Mouse (Mus musculus) kidney, postnatal 36 days (tissue): ENCODE measurements around the gene Camk2d.

Source experiments
- DNase-seq, 2 experiments: peaks; one replicate each; pipeline ENCODE4 v3.0.0; 2021 to 2022; ENCODE audit warnings: mixed read lengths in 2 of 2

The Camk2d gene

GRCm38 (mm10) chr3:126612748-126613509 lies 16.8 kb downstream of the Camk2d start:
- no peak for DNase-seq

- peak in 1 of 2 experiments; percentile 29 for DNase-seq
These were observed 17.5 kb downstream of the Camk2d start for GRCm38 (mm10) chr3:126613510-126614128.

DNA sequence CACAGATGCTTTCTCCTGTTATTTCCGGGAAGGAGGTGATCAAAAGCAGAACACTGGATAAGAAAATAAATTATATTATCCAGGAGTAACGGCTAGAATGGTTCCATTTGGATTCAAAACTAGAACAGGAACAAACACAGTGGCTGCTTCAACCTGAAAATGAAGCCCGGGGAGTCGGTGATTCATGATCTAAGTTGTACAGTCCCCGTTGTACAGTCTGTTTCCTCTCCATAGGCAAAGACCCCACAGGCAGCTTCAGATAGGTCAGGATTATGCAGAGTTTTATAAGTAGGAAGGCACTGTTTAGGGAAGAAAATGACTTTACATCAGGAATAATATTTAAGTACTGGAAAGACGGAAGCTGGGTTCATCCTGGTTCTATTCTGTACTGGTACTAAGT lies 19.2 kb downstream of the Camk2d start:
- DNase-seq = no peak

GRCm38 (mm10) chr3:126620152-126620551 lies 24.1 kb downstream of the Camk2d start:
- no peak for DNase-seq

GRCm38 (mm10) chr3:126622509-126622908 lies 26.4 kb downstream of the Camk2d start:
- no peak for DNase-seq

GRCm38 (mm10) chr3:126624994-126625763 lies 29.1 kb downstream of the Camk2d start:
- DNase-seq = no peak

DNA sequence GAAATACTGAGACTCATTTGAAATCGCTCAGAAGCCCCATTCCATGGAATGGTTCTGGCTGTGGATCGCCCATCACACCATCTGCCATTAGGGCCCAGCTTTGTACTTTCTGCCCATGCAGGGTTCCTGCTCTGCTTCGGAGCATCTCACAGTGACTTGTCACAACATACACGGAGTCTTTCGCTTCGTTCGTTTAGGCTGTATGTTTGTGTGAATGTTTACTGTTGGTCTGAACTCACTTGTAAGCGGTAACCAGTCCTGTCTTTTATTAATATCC lies 29.6 kb downstream of the Camk2d start:
- DNase-seq = no peak

- no peak for DNase-seq
These were observed 31.9 kb downstream of the Camk2d start for GRCm38 (mm10) chr3:126627968-126628367.

- DNase-seq = no peak
These were observed 32.3 kb downstream of the Camk2d start for GRCm38 (mm10) chr3:126628380-126628779.

DNA sequence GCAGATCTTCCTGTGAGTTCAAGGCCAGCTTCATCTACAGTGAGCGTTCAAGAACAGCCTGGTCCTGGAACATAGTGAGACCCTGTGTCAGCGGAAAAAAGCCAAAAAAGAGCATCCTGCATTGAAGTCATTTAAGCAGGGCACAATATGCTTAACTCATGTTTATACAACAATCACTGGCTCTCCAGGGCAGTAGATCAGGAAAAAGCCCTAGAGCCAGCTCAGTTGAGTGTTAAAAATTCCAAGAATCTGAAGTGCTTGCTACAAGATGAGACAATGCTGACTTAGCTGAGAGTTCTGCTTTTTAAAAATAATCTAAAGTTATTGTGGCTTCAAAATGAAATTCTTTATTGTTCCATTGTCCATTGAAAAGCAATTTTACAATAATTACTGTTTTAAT lies 32.9 kb downstream of the Camk2d start:
- no peak for DNase-seq

DNA sequence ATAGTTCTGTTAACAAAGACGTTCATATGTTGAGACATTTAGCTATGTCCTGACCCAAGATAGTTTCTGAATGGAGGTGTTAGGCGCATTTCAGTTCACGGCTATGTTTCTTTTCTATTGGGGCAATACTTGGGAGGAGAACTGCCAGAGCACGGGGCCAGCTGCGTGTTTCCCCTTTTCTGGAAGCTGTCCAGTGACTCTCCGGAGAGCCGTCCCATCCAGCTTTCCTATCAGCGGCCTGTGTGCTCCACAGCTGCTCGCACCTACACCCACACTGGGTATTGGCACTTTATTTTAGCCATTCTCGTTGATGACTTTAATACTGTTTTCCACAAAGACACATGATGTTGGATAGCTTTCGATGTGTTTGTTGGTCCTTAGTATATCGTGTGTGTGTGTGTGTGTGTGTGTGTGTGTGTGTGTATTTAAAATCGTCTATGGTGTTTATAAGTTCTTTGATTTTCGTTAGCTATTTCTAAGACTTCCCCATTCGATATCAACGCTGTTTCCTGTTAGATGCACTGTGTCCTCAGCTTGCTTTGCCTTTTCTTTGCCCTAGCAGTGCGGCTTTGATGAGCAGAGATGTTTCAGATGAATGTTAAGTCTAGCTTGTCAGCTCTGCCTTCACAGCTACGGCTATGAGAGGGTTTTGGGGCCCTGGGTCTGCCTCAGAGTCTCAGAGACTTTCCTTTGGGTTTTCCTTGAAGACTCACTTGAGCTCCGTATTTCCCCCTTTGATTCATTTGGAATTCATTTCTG lies 34.2 kb downstream of the Camk2d start:
- no peak for DNase-seq

- DNase-seq = no peak
These were observed 35.5 kb downstream of the Camk2d start for GRCm38 (mm10) chr3:126631583-126631982.

GRCm38 (mm10) chr3:126632580-126632979 lies 36.5 kb downstream of the Camk2d start:
- DNase-seq = no peak

GRCm38 (mm10) chr3:126634171-126634570 lies 38.1 kb downstream of the Camk2d start:
- no peak for DNase-seq

DNA sequence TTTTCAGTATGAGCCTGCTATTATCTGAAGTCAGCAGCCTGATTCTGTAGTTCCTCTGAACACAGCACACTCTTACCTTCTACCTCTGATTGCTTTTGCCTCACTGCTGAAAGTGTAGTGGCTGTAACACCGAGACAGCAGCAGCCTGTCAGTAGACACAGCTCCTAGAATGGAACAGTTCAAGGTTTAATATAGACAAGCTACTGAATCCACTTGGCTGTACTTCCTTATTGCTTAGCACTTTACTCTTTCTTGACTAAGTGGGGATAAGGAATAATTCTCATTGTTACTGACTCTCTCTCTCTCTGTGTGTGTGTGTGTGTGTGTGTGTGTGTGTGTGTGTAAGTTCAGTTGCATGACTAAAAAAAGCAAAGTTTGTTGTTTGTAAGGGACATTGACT lies 42.2 kb downstream of the Camk2d start:
- DNase-seq = no peak

- no peak for DNase-seq
These were observed 43.0 kb downstream of the Camk2d start for GRCm38 (mm10) chr3:126639098-126639513.

DNA sequence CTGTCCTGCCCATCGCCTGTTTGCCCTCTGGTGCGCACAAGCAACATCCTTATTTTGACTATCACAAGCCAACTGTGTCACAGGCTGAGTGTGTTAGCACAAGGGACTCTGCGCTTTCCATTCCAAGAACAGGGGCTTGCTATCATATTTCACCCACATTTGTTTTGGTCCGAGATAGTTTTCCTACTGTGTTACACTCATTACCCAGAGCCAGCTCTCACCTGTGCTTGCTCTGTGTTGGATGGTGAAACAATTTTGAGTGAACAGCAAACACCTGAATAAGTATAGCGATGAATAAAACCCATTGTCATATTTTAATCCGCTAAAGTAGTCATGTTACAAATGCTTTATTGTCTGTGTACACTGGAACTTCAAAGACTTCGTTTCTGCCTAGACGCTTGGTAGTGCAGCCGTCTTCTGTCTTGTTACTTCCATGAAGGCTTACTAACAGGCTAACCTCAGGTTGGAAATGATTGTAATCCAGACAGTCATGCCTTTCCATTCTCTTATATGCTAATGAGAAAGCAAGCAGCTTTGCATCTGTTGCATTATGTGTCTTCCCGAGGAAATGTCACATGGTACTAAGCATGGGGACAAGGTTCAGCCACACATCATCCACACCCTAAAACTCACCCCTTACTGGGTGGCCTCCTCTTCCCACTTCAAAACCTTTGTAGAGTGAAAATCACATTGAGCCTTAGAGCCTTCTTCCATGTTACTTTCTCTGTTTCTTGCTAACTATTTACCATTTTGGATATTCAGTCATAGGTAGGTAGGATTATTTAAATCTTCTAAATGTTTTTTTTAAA lies 44.5 kb downstream of the Camk2d start:
- DNase-seq = no peak

DNA sequence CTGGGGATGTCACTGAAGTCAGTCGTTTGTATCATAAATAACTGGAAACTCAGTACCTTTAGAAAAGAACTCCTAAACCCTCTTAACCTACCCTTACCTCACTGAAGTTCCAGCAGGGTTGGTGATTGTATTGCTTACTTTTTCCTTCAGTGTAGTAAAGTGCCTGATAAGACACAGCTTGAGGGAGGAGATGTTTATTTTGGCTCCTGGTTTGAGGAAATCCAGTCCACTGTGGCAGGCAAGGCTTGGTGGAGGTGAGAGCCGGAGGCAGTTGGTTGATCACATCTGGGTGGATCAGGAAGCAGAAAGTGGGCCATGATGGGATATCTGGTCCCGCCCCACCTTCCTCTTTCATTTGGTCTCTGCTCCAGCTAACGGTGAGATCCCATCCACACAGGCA lies 45.3 kb downstream of the Camk2d start:
- DNase-seq = no peak

DNA sequence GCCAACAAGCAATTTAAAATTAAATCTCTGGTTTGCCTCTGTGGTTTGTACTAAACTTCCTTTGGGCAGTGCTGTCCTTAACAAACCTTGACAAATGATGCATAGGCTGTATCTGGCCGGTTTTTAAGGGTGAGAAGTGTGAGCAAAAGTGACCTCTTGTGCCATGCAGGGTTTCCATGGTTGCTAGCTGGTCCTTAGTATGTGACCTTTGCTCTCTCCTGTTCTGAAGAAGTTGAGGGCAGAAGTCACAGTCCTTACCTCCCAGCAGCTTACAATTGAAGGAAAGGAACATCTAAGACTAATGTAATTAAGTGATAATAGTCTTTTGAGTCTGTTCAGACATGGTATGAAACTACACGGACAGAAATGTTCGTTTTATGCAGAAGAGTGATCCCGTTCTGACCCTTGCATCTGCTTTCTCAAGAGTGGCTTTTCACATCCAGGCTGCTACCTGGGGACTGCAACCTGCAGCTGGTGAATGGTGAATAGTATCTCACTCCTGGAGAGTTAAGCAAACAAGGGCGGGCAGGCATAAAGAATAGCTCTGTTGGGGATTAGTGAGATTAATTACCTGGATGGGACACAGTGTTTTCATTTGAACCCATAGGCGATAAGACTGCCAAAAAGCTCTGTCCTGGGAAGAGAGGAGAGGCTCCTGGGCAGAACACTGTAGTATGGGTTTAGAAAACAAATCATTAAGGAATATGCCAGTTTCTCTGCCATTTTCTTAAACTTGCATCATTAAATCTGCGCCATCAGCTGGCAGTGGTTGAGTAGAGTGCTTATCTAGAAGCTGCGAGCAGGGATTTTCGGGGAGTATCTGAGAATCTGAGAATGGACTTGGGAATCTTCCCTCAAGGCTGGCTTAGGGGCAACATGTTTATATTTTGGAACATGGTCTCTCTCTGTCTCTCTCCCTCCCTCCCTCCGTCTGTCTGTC lies 47.2 kb downstream of the Camk2d start:
- peak; percentile 24 to 69 for DNase-seq

DNA sequence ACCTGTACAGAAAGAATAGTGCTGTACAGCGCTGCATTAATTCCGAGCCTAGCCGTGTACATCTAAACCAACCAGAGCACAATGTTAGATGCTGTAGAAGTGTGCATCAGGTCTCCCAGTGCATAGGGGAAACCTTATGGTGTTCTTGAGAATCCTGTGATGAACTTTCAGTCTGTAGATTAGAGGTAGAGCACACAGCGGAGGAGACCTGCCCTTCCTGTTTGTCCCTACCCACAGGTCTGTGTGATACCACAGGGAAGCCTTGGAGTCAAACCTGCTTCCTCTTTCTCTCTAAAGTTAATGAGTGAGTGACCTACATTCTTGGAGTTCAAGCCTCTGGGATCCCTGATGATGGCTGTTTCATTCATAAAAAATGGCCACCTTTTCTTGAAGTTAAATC lies 54.2 kb downstream of the Camk2d start:
- no peak for DNase-seq

- no peak for DNase-seq
These were observed 54.6 kb downstream of the Camk2d start for GRCm38 (mm10) chr3:126650747-126651146.
